Mouse (Mus musculus) MEL (cell line): ENCODE data around the gene Erc1. TPM values are rescaled to one million over a fixed set of nuclear protein-coding genes. Genes with fewer than 3 reads are reported as not detected.

Source experiments
- DNase-seq: peaks from one replicate; pipeline ENCODE4 v3.0.0; 2011; ENCODE audit warnings: low read depth, low spot score
- H3K27ac ChIP-seq: 2 replicates; pipeline ENCODE4 v1.5.1; 2012; ENCODE audit warnings: low read depth, mild to moderate bottlenecking, control low read depth, low read length, moderate library complexity; ENCODE audit not compliant: control insufficient read depth
- H3K27me3 ChIP-seq, 2 experiments: fragments of 150-350 bp in 1 of 2; sonication (generic) in 1 of 2; 2 replicates each; pipeline ENCODE4 v1.6.1; 2012; ENCODE audit warnings: low read length in 2 of 2, mild to moderate bottlenecking in 2 of 2, improper control_type of control experiment in 1 of 2, moderate library complexity in 1 of 2; ENCODE audit not compliant: insufficient read depth in 2 of 2, control insufficient read depth in 1 of 2
- H3K36me3 ChIP-seq, 2 experiments: 2 replicates each; pipeline ENCODE4 v1.6.1; 2012 to 2014; ENCODE audit warnings: low read length in 2 of 2, improper control_type of control experiment in 1 of 2, inconsistent platforms in 1 of 2, mild to moderate bottlenecking in 1 of 2; ENCODE audit not compliant: insufficient read depth in 2 of 2, control insufficient read depth in 1 of 2
- H3K4me1 ChIP-seq, 2 experiments: fragments of 150-350 bp in 1 of 2; sonication (generic) in 1 of 2; 2 replicates each; pipeline ENCODE4 v1.6.1; 2012; ENCODE audit warnings: low read length in 2 of 2, improper control_type of control experiment in 1 of 2, mild to moderate bottlenecking in 1 of 2; ENCODE audit not compliant: insufficient read depth in 2 of 2, control insufficient read depth in 1 of 2
- H3K4me3 ChIP-seq, 2 experiments: fragments of 150-350 bp in 1 of 2; sonication (generic) in 1 of 2; 2 replicates each; pipeline ENCODE4 v1.5.1; 2012; ENCODE audit warnings: low read depth in 2 of 2, low read length in 2 of 2, mild to moderate bottlenecking in 2 of 2, moderate library complexity in 2 of 2, control low read depth in 1 of 2, improper control_type of control experiment in 1 of 2; ENCODE audit not compliant: control insufficient read depth in 1 of 2, insufficient read depth in 1 of 2
- H3K79me2 ChIP-seq: 2 replicates; pipeline ENCODE4 v1.6.1; 2012; ENCODE audit warnings: mild to moderate bottlenecking, low read length, moderate library complexity; ENCODE audit not compliant: control insufficient read depth, poor library complexity, insufficient read depth
- H3K9ac ChIP-seq: 2 replicates; pipeline ENCODE4 v1.6.1; 2012; ENCODE audit warnings: low read depth, mild to moderate bottlenecking, control low read depth, low read length, moderate library complexity; ENCODE audit not compliant: control insufficient read depth, poor library complexity, severe bottlenecking
- H3K9me3 ChIP-seq: fragments of 150-350 bp; sonication (generic); replicated peaks from 2 replicates; pipeline ENCODE4 v1.6.1; 2012; ENCODE audit warnings: mild to moderate bottlenecking, low read length, improper control_type of control experiment, moderate library complexity; ENCODE audit not compliant: insufficient read depth
- BHLHE40 ChIP-seq: IDR thresholded peaks from 2 replicates; pipeline ENCODE4 v1.6.1; 2012; ENCODE audit warnings: low read depth, mild to moderate bottlenecking, inconsistent platforms, low read length, improper control_type of control experiment, borderline replicate concordance
- CHD1 ChIP-seq: IDR thresholded peaks from 2 replicates; pipeline ENCODE4 v1.6.1; 2012; ENCODE audit warnings: low read depth, mild to moderate bottlenecking, inconsistent platforms, low read length, improper control_type of control experiment
- CHD2 ChIP-seq: IDR thresholded peaks from 2 replicates; pipeline ENCODE4 v1.6.1; 2011; ENCODE audit warnings: low read length, improper control_type of control experiment
- E2F4 ChIP-seq: IDR thresholded peaks from 2 replicates; pipeline ENCODE4 v1.6.1; 2011; ENCODE audit warnings: low read depth, low read length, improper control_type of control experiment, borderline replicate concordance
- ETS1 ChIP-seq: IDR thresholded peaks from 2 replicates; pipeline ENCODE4 v1.6.1; 2012; ENCODE audit warnings: low read depth, mild to moderate bottlenecking, inconsistent platforms, low read length, improper control_type of control experiment, moderate library complexity
- GATA1 ChIP-seq: IDR thresholded peaks from 2 replicates; pipeline ENCODE4 v1.6.1; 2011; ENCODE audit warnings: low read depth, low read length, improper control_type of control experiment
- HCFC1 ChIP-seq: IDR thresholded peaks from 2 replicates; pipeline ENCODE4 v1.6.1; 2012; ENCODE audit warnings: low read depth, mild to moderate bottlenecking, inconsistent platforms, low read length, improper control_type of control experiment, moderate library complexity
- JUND ChIP-seq: IDR thresholded peaks from 2 replicates; pipeline ENCODE4 v1.6.1; 2011; ENCODE audit warnings: low read depth, mild to moderate bottlenecking, improper control_type of control experiment, low read length
- MAX ChIP-seq: IDR thresholded peaks from 2 replicates; pipeline ENCODE4 v1.6.1; 2011; ENCODE audit warnings: low read length, improper control_type of control experiment
- MAZ ChIP-seq: IDR thresholded peaks from 2 replicates; pipeline ENCODE4 v1.6.1; 2012; ENCODE audit warnings: low read depth, mild to moderate bottlenecking, inconsistent platforms, low read length, improper control_type of control experiment
- MEF2A ChIP-seq: IDR thresholded peaks from 2 replicates; pipeline ENCODE4 v1.6.1; 2014; ENCODE audit warnings: low read depth, mild to moderate bottlenecking, inconsistent platforms, low read length, improper control_type of control experiment; ENCODE audit not compliant: poor library complexity, insufficient replicate concordance, severe bottlenecking; ENCODE audit errors: extremely low read depth
- MXI1 ChIP-seq: IDR thresholded peaks from 2 replicates; pipeline ENCODE4 v1.6.1; 2011; ENCODE audit warnings: mild to moderate bottlenecking, low read depth, low read length, improper control_type of control experiment
- MYB ChIP-seq: IDR thresholded peaks from 2 replicates; pipeline ENCODE4 v1.6.1; 2011; ENCODE audit warnings: mild to moderate bottlenecking, low read depth, low read length, improper control_type of control experiment
- MYC ChIP-seq: IDR thresholded peaks from 2 replicates; pipeline ENCODE4 v1.6.1; 2011; ENCODE audit warnings: low read depth, mild to moderate bottlenecking, low read length, improper control_type of control experiment, moderate library complexity
- NRF1 ChIP-seq: IDR thresholded peaks from 2 replicates; pipeline ENCODE4 v1.6.1; 2014; ENCODE audit warnings: low read depth, mild to moderate bottlenecking, inconsistent platforms, low read length, improper control_type of control experiment, moderate library complexity; ENCODE audit not compliant: poor library complexity, insufficient read depth, severe bottlenecking
- POLR2AphosphoS5 ChIP-seq: IDR thresholded peaks from 2 replicates; pipeline ENCODE4 v1.6.1; 2012; ENCODE audit warnings: low read depth, borderline replicate concordance, mild to moderate bottlenecking, inconsistent platforms, low read length, moderate library complexity, mixed read lengths
- RAD21 ChIP-seq: IDR thresholded peaks from 2 replicates; pipeline ENCODE4 v1.6.1; 2011; ENCODE audit warnings: mild to moderate bottlenecking, low read depth, low read length, improper control_type of control experiment
- RCOR1 ChIP-seq: IDR thresholded peaks from 2 replicates; pipeline ENCODE4 v1.6.1; 2012; ENCODE audit warnings: low read depth, mild to moderate bottlenecking, inconsistent platforms, low read length, improper control_type of control experiment
- SIN3A ChIP-seq: IDR thresholded peaks from 2 replicates; pipeline ENCODE4 v1.6.1; 2012; ENCODE audit warnings: low read length, improper control_type of control experiment, inconsistent platforms
- SMC3 ChIP-seq: IDR thresholded peaks from 2 replicates; pipeline ENCODE4 v1.6.1; 2011; ENCODE audit warnings: low read depth, low read length, improper control_type of control experiment
- TAL1 ChIP-seq: IDR thresholded peaks from 2 replicates; pipeline ENCODE4 v1.6.1; 2012; ENCODE audit warnings: mild to moderate bottlenecking, inconsistent platforms, low read length, moderate library complexity, mixed read lengths
- TBP ChIP-seq: IDR thresholded peaks from 2 replicates; pipeline ENCODE4 v1.8.0; 2011; ENCODE audit warnings: low read depth, low read length, improper control_type of control experiment
- UBTF ChIP-seq: IDR thresholded peaks from 2 replicates; pipeline ENCODE4 v1.6.1; 2012; ENCODE audit warnings: low read depth, mild to moderate bottlenecking, inconsistent platforms, low read length, improper control_type of control experiment, moderate library complexity, borderline replicate concordance; ENCODE audit not compliant: insufficient read depth
- USF1 ChIP-seq: IDR thresholded peaks from 2 replicates; pipeline ENCODE4 v1.6.1; 2014; ENCODE audit warnings: low read depth, mild to moderate bottlenecking, inconsistent platforms, low read length, improper control_type of control experiment, moderate library complexity
- ZKSCAN1 ChIP-seq: IDR thresholded peaks from 2 replicates; pipeline ENCODE4 v1.6.1; 2012; ENCODE audit warnings: low read depth, mild to moderate bottlenecking, inconsistent platforms, low read length, improper control_type of control experiment, moderate library complexity
- ZMIZ1 ChIP-seq: IDR thresholded peaks from 2 replicates; pipeline ENCODE4 v1.6.1; 2012; ENCODE audit warnings: low read depth, mild to moderate bottlenecking, inconsistent platforms, low read length, improper control_type of control experiment, moderate library complexity
- polyA plus RNA-seq, 2 experiments: library from polyadenylated mRNA; stranded (reverse) in 1 of 2; unstranded in 1 of 2; fragments of >175 nt in 1 of 2; fragments of >200 nt in 1 of 2; gene quantifications; 2 replicates each; pipeline versions ENCODE4 v1.2.1 to v1.2.4; 2012; ENCODE audit warnings: low replicate concordance in 2 of 2, low read depth in 1 of 2; ENCODE audit not compliant: insufficient read length in 2 of 2, insufficient read depth in 1 of 2, missing spikeins in 1 of 2
- total RNA-seq: library from RNA; depleted of rRNA; stranded (reverse); fragments of 300-350 nt; gene quantifications from 2 replicates; pipeline ENCODE4 v1.2.3, GENCODE M21; 2012

Erc1 gene
- total and polyA plus RNA-seq, 3 experiments = 3.8 to 79.9 (median 9.4) TPM

GRCm38 (mm10) chr6:119822216-119822615 is 25.8 kb downstream of the Erc1 start:
- Histone ChIP-seq H3K36me3 (peaks cover 0 to 5% of the 10 kb centered on the region in 2 experiments; a peak in 3 of 4 replicates), H3K4me3 (no peak overlapping the region), H3K4me1 (peaks cover 0 to 2% of the 10 kb centered on the region in 2 experiments; a peak in 1 of 4 replicates), H3K79me2 (no peaks in the 10 kb centered on the region), H3K27me3 (no peaks in the 10 kb centered on the region), H3K9me3 (no peaks in the 10 kb centered on the region), H3K27ac (no peak overlapping the region), H3K9ac (no peak overlapping the region)
- no peak for TF ChIP-seq SMC3
- no peak for TF ChIP-seq UBTF
- TF ChIP-seq SIN3A = no peak
- TF ChIP-seq ETS1 = no peak
- TF ChIP-seq HCFC1 = no peak
- no peak for TF ChIP-seq RCOR1
- no peak for TF ChIP-seq MEF2A
- no peak for TF ChIP-seq MYC
- TF ChIP-seq CHD2 = no peak
- no peak for TF ChIP-seq MAX
- TF ChIP-seq JUND = no peak
- no peak for TF ChIP-seq MYB
- TF ChIP-seq TBP = no peak
- no peak for DNase-seq

DNA sequence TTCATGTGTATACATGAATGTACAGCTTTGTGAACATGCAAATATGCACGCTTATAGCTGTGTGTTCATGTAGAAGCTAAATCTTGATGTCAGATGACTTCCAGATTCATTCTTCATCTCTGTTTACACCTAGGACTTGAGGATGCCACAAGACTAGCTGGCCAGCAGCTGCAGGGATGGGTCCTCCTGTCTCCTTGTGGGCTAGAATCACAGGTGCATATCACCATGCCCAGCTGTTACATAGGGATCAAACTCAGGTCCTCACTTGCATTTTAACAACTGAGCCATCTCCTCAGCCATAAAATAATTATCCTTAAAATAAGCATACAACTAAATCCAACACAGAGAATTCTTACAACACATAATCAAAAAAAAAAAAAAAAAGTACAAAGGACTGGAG is 26.8 kb downstream of the Erc1 start:
- no peaks in the 10 kb centered on the region for H3K27me3 ChIP-seq
- peaks cover 0 to 5% of the 10 kb centered on the region in 2 experiments; a peak in 3 of 4 replicates for H3K36me3 ChIP-seq
- no peak for TF ChIP-seq ZMIZ1
- no peak for TF ChIP-seq ZKSCAN1
- no peak for TF ChIP-seq MEF2A
- no peak for TF ChIP-seq NRF1
- no peak for TF ChIP-seq HCFC1
- no peak for TF ChIP-seq BHLHE40
- no peak for TF ChIP-seq RAD21
- no peak for TF ChIP-seq RCOR1
- TF ChIP-seq SIN3A = no peak
- no peak for TF ChIP-seq MXI1
- no peak for TF ChIP-seq GATA1
- TF ChIP-seq E2F4 = no peak
- TF ChIP-seq POLR2AphosphoS5 = no peak
- TF ChIP-seq TAL1 = no peak
- no peak for TF ChIP-seq JUND
- TF ChIP-seq MAZ = no peak
- no peak for TF ChIP-seq USF1
- no peak for TF ChIP-seq CHD1
- TF ChIP-seq, all 39 proteins: peak for 0
- H3K4me3 ChIP-seq = no peak overlapping the region
- H3K79me2 ChIP-seq = no peaks in the 10 kb centered on the region
- H3K27ac ChIP-seq = no peak overlapping the region
- H3K9me3 ChIP-seq = no peaks in the 10 kb centered on the region
- 0 out of 4 replicates have a peak, but pooled peaks cover 0 to 2% of the 10 kb centered on the region in 2 experiments for H3K4me1 ChIP-seq
- no peak overlapping the region for H3K9ac ChIP-seq
- no peak for DNase-seq
